Mouse (Mus musculus) liver, embryonic 13.5 days (tissue): ENCODE measurements around the gene Sumf1. TPM values are rescaled to one million over a fixed set of nuclear protein-coding genes. Genes with fewer than 3 reads are reported as not detected.

ENCODE experiments used
- ATAC-seq: fragments of 200-750 bp; cut with Nextera tagmentation; 2 replicates; pipeline ENCODE4 v1.8.0; 2017; ENCODE audit warnings: low read depth, mild to moderate bottlenecking, moderate number of reproducible peaks, moderate library complexity
- DNase-seq: peaks from one replicate; pipeline ENCODE4 v3.0.0; 2022
- H3K27ac ChIP-seq: fragments of 300-500 bp; sonication (generic); 2 replicates; pipeline ENCODE4 v1.5.1; 2015; ENCODE audit warnings: moderate library complexity, mild to moderate bottlenecking, inconsistent platforms
- H3K27me3 ChIP-seq: fragments of 300-500 bp; sonication (generic); 2 replicates; pipeline ENCODE4 v1.6.1; 2015; ENCODE audit warnings: mild to moderate bottlenecking, inconsistent platforms
- H3K36me3 ChIP-seq: fragments of 300-500 bp; sonication (generic); 2 replicates; pipeline ENCODE4 v1.6.1; 2015; ENCODE audit warnings: mild to moderate bottlenecking, inconsistent platforms
- H3K4me1 ChIP-seq: fragments of 300-500 bp; sonication (generic); replicated peaks from 2 replicates; pipeline ENCODE4 v1.6.1; 2015; ENCODE audit warnings: inconsistent platforms
- H3K4me2 ChIP-seq: fragments of 300-500 bp; sonication (generic); 2 replicates; pipeline ENCODE4 v1.6.1; 2015; ENCODE audit warnings: inconsistent platforms, mild to moderate bottlenecking, moderate library complexity
- H3K4me3 ChIP-seq: fragments of 300-500 bp; sonication (generic); replicated peaks from 2 replicates; pipeline ENCODE4 v1.5.1; 2015; ENCODE audit warnings: mild to moderate bottlenecking, inconsistent platforms
- H3K9ac ChIP-seq: fragments of 300-500 bp; sonication (generic); 2 replicates; pipeline ENCODE4 v1.6.1; 2015; ENCODE audit warnings: mild to moderate bottlenecking, inconsistent platforms
- H3K9me3 ChIP-seq: fragments of 300-500 bp; sonication (generic); replicated peaks from 2 replicates; pipeline ENCODE4 v1.6.1; 2016; ENCODE audit warnings: inconsistent platforms
- WGBS: fragments of 180-500 bp; shearing (Covaris S2); methylation state at CpG from one replicate; pipeline ENCODE4 v1.1.7; 2015; ENCODE audit not compliant: insufficient replicate concordance; 5-methylcytosine and 5-hydroxymethylcytosine counted together
- polyA plus RNA-seq: library from polyadenylated mRNA; unstranded; fragments of >200 nt; fragmentation: Nextera tagmentation; extraction: Ambion mirVana; gene quantifications from 2 replicates; pipeline ENCODE4 v1.2.1, GENCODE M21; 2015

Sumf1 gene
- polyA plus RNA-seq, result 9.3 and 10.2 TPM in 2 replicates

DNA sequence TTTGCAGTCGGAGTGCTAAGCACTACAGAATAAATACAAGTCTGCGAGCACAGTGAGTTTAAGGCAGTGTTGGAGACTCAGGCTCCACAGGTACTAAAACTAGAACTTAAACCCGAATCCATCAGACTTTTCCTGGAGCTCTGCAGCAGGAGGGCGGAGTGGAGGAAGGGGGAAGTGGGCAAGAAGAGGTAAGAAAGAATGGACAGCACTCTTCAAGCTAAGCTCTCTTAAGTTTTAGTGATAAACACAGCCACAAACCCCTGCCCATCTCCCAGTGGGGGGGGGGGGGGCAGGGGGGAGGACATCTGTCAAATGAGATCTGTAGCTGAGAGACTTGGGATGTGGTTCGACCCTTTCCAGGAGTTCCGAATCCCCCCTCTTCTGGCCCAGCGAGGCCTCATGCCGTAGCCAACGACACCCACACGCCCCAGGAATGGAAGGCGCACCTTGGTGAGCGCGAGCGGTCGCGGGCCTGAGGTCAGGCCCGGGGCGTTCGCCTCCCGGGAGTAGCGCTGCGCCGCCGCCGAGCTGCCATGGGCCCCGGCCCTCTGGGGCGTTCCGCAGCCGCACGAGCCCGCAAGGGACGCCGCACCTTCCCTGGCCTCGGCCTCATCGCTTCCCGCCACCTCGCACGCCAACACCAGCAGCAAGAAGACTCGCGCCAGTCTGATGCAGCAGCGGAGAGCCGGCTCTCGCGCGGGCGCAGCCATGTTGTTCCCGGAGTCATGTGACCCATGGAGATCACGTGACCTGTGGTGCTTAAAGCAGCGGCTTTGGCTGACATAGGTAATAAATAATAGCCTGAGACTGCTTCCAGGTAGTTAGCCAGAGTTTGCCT is at the start of gene Sumf1:
Sumf1 (minus strand) TSS at position 736 of the 838 bp plus-strand sequence.
- Histone ChIP-seq H3K27ac (no peak within 1 kb of the TSS), H3K27me3 (no peaks in the 10 kb centered on the region), H3K4me3 (peak within 1 kb of the TSS; percentile 83), H3K9ac (peak within 1 kb of the TSS; percentile 78), H3K4me2 (peak within 1 kb of the TSS; percentile 89), H3K4me1 (peaks cover 14% of the 10 kb centered on the region), H3K9me3 (no peaks in the 10 kb centered on the region), H3K36me3 (no peaks in the 10 kb centered on the region)
- 3% methylated on average over 47 of the region's 49 CpGs for WGBS
- ATAC-seq, result peak; percentile 89
- peak; percentile 80 for DNase-seq

- Histone ChIP-seq H3K36me3 (no peaks in the 10 kb centered on the region), H3K27ac (no peak overlapping the region), H3K9ac (no peak overlapping the region), H3K4me1 (peaks cover 35% of the 10 kb centered on the region), H3K9me3 (no peaks in the 10 kb centered on the region), H3K27me3 (no peaks in the 10 kb centered on the region), H3K4me2 (no peak overlapping the region), H3K4me3 (no peak overlapping the region)
- no peak for ATAC-seq
- DNase-seq, result no peak
- 66% methylated on average over 6 of the region's 6 CpGs for WGBS
These were observed 49.2 kb upstream of the Sumf1 start for GRCm38 (mm10) chr6:108234536-108234935.

- H3K4me1 ChIP-seq, result peaks cover 37% of the 10 kb centered on the region
- H3K9ac ChIP-seq, result no peak overlapping the region
- H3K36me3 ChIP-seq, result no peaks in the 10 kb centered on the region
- H3K4me3 ChIP-seq, result no peak overlapping the region
- no peak overlapping the region for H3K4me2 ChIP-seq
- no peak for DNase-seq
- ATAC-seq, result no peak
- H3K27ac ChIP-seq, result no peak overlapping the region
- H3K9me3 ChIP-seq, result no peaks in the 10 kb centered on the region
- 12% methylated on average over 6 of the region's 6 CpGs for WGBS
- H3K27me3 ChIP-seq, result no peaks in the 10 kb centered on the region
These were observed 47.7 kb upstream of the Sumf1 start for GRCm38 (mm10) chr6:108233070-108233469.

DNA sequence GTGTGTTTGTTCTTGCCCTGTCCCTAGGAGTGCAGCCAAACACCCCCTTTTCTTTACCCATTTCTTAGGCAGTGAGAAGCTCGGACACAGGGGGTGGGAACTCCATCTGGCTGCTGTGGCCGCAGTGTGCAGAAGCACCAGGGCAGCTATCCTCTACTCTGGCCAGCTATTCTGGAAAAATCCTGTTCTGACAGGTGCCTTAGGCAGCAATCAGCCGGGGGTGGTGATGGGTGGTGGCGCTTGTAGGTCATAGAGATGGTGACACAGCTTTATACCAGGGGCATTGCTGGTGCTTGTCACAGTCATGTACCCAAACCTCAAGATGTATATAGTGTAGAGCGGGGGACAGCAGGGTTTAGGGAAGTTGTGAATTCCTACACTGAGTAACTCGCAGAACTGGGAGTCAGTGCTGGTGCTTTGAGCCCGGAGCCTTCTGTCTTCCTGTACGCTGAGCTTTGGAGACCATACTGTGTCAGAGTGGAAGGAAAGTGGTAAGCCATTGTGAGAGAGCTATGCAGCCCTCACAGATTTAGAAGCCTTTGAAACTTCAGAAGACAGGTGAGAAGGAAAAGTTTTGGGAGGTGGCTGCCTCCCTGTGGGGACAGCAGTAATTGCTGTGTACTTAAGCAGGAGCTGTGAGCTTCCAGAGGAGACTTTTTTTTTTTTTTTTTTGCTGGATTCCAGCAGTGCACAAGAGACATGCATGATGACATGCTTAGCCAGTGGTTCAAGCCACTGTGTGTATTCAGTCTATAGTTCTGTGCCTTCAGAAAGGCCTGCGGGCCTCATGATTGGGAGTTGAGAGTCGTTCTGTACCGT is 46.7 kb upstream of the Sumf1 start:
- ATAC-seq, result 0 out of 2 replicates have a peak, but pooled peaks have one; percentile 13
- no peaks in the 10 kb centered on the region for H3K9me3 ChIP-seq

GRCm38 (mm10) chr6:108230608-108231007 is 45.2 kb upstream of the Sumf1 start:
- Histone ChIP-seq H3K4me2 (no peak overlapping the region), H3K9me3 (no peaks in the 10 kb centered on the region), H3K27me3 (no peaks in the 10 kb centered on the region), H3K27ac (no peak overlapping the region), H3K9ac (no peak overlapping the region), H3K4me3 (no peak overlapping the region), H3K36me3 (no peaks in the 10 kb centered on the region), H3K4me1 (peaks cover 38% of the 10 kb centered on the region)
- 74% methylated on average over 3 of the region's 3 CpGs for WGBS
- DNase-seq (no peak), ATAC-seq (no peak)

More for the DNA sequence above, 46.7 kb upstream of the Sumf1 start:
- 59% methylated on average over 11 of the region's 11 CpGs for WGBS
- Histone ChIP-seq H3K4me1 (peaks cover 40% of the 10 kb centered on the region), H3K4me2 (no peak overlapping the region), H3K27me3 (no peaks in the 10 kb centered on the region), H3K36me3 (no peaks in the 10 kb centered on the region), H3K27ac (no peak overlapping the region), H3K9ac (no peak overlapping the region), H3K4me3 (no peak overlapping the region)
- no peak for DNase-seq

GRCm38 (mm10) chr6:108228601-108229000 is 43.2 kb upstream of the Sumf1 start:
- no peaks in the 10 kb centered on the region for H3K36me3 ChIP-seq
- WGBS, result 33% methylated on average over 2 of the region's 2 CpGs

GRCm38 (mm10) chr6:108228048-108228447 is 42.7 kb upstream of the Sumf1 start:
- Histone ChIP-seq H3K27ac (no peak overlapping the region), H3K27me3 (no peaks in the 10 kb centered on the region), H3K9ac (no peak overlapping the region), H3K4me2 (no peak overlapping the region), H3K4me3 (no peak overlapping the region), H3K9me3 (no peaks in the 10 kb centered on the region), H3K4me1 (peaks cover 23% of the 10 kb centered on the region), H3K36me3 (no peaks in the 10 kb centered on the region)
- WGBS, result 63% methylated on average over 6 of the region's 6 CpGs
- ATAC-seq (no peak), DNase-seq (no peak)

More at GRCm38 (mm10) chr6:108228601-108229000, 43.2 kb upstream of the Sumf1 start:
- H3K9ac ChIP-seq, result no peak overlapping the region
- ATAC-seq, result no peak
- no peaks in the 10 kb centered on the region for H3K27me3 ChIP-seq
- no peak overlapping the region for H3K27ac ChIP-seq
- no peak for DNase-seq
- no peak overlapping the region for H3K4me2 ChIP-seq
- H3K4me1 ChIP-seq, result peaks cover 28% of the 10 kb centered on the region
- H3K9me3 ChIP-seq, result no peaks in the 10 kb centered on the region
- no peak overlapping the region for H3K4me3 ChIP-seq

GRCm38 (mm10) chr6:108227461-108227860 is 42.1 kb upstream of the Sumf1 start:
- ATAC-seq, result no peak
- Histone ChIP-seq H3K27ac (no peak overlapping the region), H3K4me1 (peaks cover 17% of the 10 kb centered on the region), H3K4me3 (no peak overlapping the region), H3K36me3 (no peaks in the 10 kb centered on the region), H3K27me3 (no peaks in the 10 kb centered on the region), H3K4me2 (no peak overlapping the region), H3K9me3 (no peaks in the 10 kb centered on the region), H3K9ac (no peak overlapping the region)
- WGBS, result 77% methylated on average over 6 of the region's 6 CpGs
- DNase-seq, result no peak

- Histone ChIP-seq H3K4me3 (no peak overlapping the region), H3K27ac (no peak overlapping the region), H3K4me2 (no peak overlapping the region), H3K36me3 (no peaks in the 10 kb centered on the region), H3K9me3 (no peaks in the 10 kb centered on the region), H3K9ac (no peak overlapping the region), H3K4me1 (peaks cover 18% of the 10 kb centered on the region; the same call in 1 of the 2 replicates), H3K27me3 (no peaks in the 10 kb centered on the region)
- WGBS, result 73% methylated on average over 7 of the region's 7 CpGs
- DNase-seq (no peak), ATAC-seq (no peak)
These were observed 40.8 kb upstream of the Sumf1 start for GRCm38 (mm10) chr6:108226230-108226629.

GRCm38 (mm10) chr6:108225027-108225426 is 39.6 kb upstream of the Sumf1 start:
- 73% methylated on average over 2 of the region's 2 CpGs for WGBS
- Histone ChIP-seq H3K4me3 (no peak overlapping the region), H3K27ac (no peak overlapping the region), H3K36me3 (no peaks in the 10 kb centered on the region), H3K4me1 (peaks cover 18% of the 10 kb centered on the region; the same call in 1 of the 2 replicates), H3K4me2 (no peak overlapping the region), H3K27me3 (no peaks in the 10 kb centered on the region), H3K9me3 (no peaks in the 10 kb centered on the region), H3K9ac (no peak overlapping the region)
- DNase-seq (no peak), ATAC-seq (no peak)

- 80% methylated on average over 4 of the region's 4 CpGs for WGBS
- Histone ChIP-seq H3K4me3 (no peak overlapping the region), H3K4me1 (peaks cover 18% of the 10 kb centered on the region; the same call in 1 of the 2 replicates), H3K9ac (no peak overlapping the region), H3K27me3 (no peaks in the 10 kb centered on the region), H3K9me3 (no peaks in the 10 kb centered on the region), H3K4me2 (no peak overlapping the region), H3K27ac (no peak overlapping the region), H3K36me3 (no peaks in the 10 kb centered on the region)
- ATAC-seq, result no peak
- DNase-seq, result no peak
These were observed 39.0 kb upstream of the Sumf1 start for GRCm38 (mm10) chr6:108224361-108224760.
